2 mouse cellular contexts compared by ENCODE assay signal in the genomic region with DNA sequence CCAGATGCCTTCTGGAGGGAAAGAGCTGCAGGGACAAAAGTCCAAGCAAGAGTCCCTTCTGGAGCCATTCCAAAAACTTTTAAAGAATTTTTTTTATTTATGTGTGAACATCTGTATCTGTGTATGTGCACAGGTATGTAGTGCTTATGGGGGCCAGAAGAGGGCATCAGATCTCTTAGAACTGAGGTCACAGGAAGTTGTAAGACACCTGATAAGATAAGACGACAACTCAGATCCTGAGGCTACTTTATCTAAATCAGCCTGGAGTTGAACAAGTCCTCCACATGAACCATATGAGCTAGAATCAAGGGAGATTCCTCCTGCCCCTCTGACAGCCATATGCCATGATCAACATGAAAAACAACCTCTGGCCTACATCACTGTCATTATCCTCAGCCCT.
TF ChIP-seq lines count a peak whose summit lies in the region.

No protein-coding gene starts in this region.

TF ChIP-seq in CH12.LX, 34 proteins besides CTCF, POLR2A, EP300 and RAD21:
- TF ChIP-seq JUN (IDR thresholded peaks at IDR 0.05; ENCODE audit: insufficient read depth, low read depth, low read length): no peak
- no peak for TF ChIP-seq ZNF384 (IDR thresholded peaks at IDR 0.05; ENCODE audit: low read depth, low read length)
- peak; percentile 24; the same call in 1 of the 2 replicates for TF ChIP-seq SMC3 (IDR thresholded peaks at IDR 0.05; ENCODE audit: low read depth, low read length)
TF ChIP-seq in CH12.LX: peak in this region for 1.

TF ChIP-seq in MEL, 35 proteins besides CTCF, POLR2A, EP300 and RAD21:
- TF ChIP-seq NRF1 (IDR thresholded peaks at IDR 0.05; ENCODE audit: insufficient read depth, low read depth, low read length, poor library complexity, severe bottlenecking) (no peak), GABPA (IDR thresholded peaks at IDR 0.05; ENCODE audit: low read depth, low read length) (no peak), GATA1 (IDR thresholded peaks at IDR 0.05; ENCODE audit: low read depth, low read length) (peak; percentile 61)
TF ChIP-seq in MEL: peak in this region for 1.
